Mouse (Mus musculus): ENCODE results near the gene Gm11627.
"Not testable (repeated sequence)": the region's sequence is repeated elsewhere in the genome, so short reads cannot be mapped to it uniquely, and the experiment has no call there.

Gene Gm11627

GRCm38 (mm10) chr11:102558704-102559103, 20.6 kb downstream of the Gm11627 start:
- DNase-seq = no peak

- no peak for DNase-seq
Measured at GRCm38 (mm10) chr11:102557386-102557785, 21.9 kb downstream of the Gm11627 start.

- no peak for DNase-seq
Measured at GRCm38 (mm10) chr11:102556716-102557074, 22.6 kb downstream of the Gm11627 start.

GRCm38 (mm10) chr11:102556031-102556715, 23.1 kb downstream of the Gm11627 start, which contains the start of gene Gpatch8:
Gene Gpatch8, minus strand, starts transcription at chr11:102556392.
- peak; percentile 94 for DNase-seq

GRCm38 (mm10) chr11:102555400-102556030, 23.7 kb downstream of the Gm11627 start:
- no peak for DNase-seq

GRCm38 (mm10) chr11:102552051-102552450, 27.2 kb downstream of the Gm11627 start:
- no peak for DNase-seq

- no peak for DNase-seq
Measured at GRCm38 (mm10) chr11:102551176-102551575, 28.1 kb downstream of the Gm11627 start.

- DNase-seq = no peak
Measured at GRCm38 (mm10) chr11:102541471-102541870, 37.8 kb downstream of the Gm11627 start.

GRCm38 (mm10) chr11:102540286-102540685, 39.0 kb downstream of the Gm11627 start:
- DNase-seq = not testable (repeated sequence)

GRCm38 (mm10) chr11:102539690-102540089, 39.6 kb downstream of the Gm11627 start:
- no peak for DNase-seq

GRCm38 (mm10) chr11:102536210-102536609, 43.1 kb downstream of the Gm11627 start:
- no peak for DNase-seq

- DNase-seq = no peak
Measured at GRCm38 (mm10) chr11:102534078-102534477, 45.2 kb downstream of the Gm11627 start.

- peak; percentile 14 for DNase-seq
Measured at GRCm38 (mm10) chr11:102531425-102531824, 47.8 kb downstream of the Gm11627 start.

All from kidney, adult 18-20 months (tissue).